Mouse (Mus musculus) cerebellum, postnatal 4 days (tissue): Measurements from ENCODE around the gene Fam19a1.

Source experiments
- DNase-seq, 2 experiments: peaks; one replicate each; pipeline ENCODE4 v3.0.0; 2022; ENCODE audit warnings: low spot score in 2 of 2, mixed read lengths in 1 of 2

The Fam19a1 gene

DNA sequence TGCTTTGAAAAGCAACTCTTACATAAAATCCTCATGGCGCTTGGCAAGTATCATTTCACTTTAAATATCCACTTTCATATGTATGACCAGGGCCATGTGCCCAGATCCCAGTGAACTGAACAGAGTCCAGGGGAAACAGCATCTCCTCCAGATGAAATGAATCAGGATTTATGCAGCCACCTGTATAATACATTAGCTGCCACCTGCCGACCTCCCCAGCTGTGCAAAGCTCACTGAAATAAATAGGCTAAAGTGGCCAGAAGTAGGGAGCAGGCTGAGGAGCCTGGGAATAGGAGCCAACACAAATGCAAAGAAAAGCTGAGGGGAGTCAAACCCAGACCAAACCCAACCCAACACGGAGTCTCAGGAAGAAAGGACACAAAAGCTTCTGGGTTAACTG is 324.9 kb downstream of the Fam19a1 start:
- DNase-seq: no peak

DNA sequence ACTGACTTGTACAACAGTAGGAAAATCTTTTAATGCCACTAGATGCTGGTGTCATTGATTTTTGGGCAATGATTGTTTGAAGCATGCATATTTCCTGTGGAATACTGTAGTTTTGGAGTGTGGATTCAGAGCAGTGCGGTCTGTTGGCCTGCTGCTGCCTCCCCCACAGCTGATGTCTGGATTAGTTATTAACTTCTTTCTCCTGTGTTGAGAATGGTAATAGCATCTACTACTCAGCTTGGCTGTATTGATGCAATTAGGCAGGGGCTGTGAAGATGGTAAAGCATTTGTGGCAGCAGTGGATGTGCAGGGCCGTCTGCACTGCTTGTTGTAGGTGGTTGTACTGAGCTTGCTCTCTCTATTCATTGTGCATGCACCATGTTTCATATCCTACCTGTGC is 326.5 kb downstream of the Fam19a1 start:
- DNase-seq: no peak

DNA sequence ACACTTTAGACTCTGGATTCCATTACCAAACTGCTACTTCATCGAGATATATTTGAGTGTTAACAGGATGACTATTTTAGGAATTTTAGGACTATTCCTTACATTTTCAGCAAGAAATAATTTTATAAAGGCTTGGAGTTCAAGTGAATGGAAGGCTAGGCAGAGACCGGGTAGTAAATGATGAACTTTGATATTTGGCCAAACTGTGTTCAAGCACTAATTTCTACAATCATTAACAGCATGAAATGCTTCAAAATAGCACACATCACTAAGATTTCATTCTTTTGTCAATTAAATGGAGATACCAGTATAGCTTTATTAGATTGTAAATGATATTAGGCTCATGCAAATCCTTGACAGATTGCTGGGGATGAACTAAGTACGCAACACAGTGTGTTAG is 329.0 kb downstream of the Fam19a1 start:
- no peak for DNase-seq

DNA sequence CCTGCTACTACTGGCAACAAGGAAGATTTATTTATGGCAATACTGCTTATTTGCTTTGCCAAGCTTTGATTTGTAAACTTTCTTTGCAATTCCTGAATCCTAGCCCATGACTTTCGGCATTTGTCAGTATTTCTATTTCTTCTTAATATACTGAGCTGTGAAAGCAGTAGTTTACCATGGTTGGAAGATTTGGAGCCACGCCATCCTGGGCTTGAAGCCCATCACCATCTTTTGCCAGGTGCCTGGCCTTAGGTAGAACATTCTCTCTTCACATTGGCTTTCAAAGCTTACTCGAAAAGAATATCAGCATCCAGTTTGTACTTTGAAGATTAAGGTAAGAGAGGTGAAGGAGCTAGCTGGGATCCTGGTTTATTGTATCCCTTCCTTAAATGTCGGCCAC is 334.5 kb downstream of the Fam19a1 start:
- peak in 1 of 2 experiments; percentile 16 for DNase-seq

DNA sequence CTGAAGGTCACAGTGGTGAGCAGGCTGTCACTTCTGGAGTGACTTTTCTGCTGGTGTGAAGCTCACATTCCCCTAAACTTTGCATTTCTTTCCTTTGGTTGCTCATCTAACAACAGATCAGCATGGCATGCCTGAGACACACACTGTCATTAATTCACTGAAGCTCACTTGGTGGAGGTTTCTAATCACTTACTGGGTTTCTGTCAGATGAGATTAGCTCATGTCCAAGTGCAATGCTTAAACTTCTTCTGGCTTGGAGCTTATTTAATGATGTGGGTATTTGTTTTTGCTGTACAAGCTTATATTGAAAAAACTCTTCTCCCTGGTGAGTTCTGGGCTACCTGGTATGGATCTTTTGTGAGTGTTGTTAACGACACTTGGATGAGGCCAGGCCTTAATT is 343.3 kb downstream of the Fam19a1 start:
- no peak for DNase-seq

DNA sequence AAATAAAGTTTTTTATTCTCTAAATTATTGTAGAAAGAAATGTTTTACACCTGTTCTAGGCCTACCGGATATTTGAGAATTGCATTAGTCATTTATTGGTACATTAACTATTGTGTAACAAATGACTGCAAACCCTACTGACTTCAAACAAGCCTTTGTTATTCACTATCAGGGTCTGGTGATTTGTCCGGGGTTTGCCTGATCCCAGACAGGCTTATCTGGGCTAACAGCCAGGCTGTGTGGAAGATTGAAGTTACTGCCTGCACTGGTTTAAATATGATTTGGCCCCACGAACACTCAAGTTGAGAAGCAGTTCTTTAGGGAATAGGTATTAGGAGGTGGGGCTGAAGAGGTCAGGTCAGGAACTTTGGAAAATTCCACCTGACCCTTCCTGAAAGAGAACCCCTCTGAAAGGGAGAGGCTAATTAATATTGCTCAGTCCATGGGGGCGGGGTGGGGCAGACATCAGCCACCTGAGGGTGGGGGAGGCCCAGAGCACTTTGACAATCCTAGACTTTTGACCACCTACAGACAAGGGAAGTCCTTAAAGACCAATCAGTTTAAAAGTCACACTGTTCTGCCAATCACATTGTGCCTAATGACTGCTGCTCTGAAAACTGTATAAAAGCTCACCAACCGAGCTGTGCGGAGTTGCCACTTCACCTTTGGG is 344.8 kb downstream of the Fam19a1 start:
- DNase-seq: no peak

DNA sequence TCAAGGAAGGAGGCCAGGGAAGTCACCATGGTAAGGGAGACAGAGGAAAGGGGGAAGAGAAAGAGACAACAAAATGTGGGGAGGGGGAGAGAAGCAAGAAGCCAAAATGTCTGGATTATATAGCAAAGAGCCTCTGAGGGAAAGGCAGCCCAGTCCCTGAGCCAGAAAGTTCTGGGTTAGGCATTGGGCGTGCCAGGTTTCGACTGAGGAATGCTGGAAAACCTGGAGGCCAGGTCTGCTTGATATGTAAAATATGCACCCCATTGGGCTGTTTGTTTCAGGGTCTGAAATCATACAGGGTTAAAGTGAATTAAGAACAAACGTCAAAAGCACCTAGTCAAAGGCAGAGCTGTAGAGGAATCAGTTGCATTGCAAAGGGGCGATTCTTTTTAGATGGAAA is 346.1 kb downstream of the Fam19a1 start:
- DNase-seq: no peak

DNA sequence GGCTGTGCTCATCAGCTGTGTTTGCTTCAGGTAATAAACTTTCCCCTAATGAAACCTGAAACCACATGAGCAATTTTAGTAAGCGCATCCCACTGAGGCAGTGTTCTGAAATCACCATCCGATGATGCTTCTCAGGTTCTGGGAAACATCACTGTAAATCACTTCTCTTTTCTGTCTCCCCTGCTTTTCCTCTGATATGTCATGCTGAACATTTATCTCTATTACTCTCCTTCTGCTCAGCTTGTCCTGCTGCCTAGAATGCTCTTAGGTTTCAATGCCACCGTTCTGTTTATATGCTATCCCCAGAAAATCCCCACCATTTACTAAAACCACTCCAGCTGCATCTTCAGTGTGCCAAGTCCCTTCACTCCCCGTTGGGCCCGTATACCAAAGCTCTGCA is 386.5 kb downstream of the Fam19a1 start:
- no peak for DNase-seq

DNA sequence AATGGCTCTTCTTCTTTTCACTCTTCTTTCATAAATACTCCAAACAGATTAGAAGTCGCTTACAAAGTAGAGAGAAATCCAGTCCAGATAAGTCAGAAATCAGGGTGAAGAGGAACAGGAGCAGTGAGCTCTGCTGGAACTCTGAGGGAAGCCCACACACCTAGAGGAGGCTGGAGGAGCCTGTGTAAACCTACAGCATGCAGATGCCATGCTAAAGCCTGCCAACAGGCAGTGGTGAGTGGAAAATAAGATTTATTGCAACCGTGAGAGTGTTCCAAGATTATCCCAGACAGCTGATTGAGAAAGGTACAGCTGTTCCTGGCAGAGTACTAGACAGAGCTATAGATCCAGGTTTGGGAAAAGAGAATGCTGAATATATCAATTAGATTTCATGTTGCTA is 428.6 kb downstream of the Fam19a1 start:
- DNase-seq: no peak

DNA sequence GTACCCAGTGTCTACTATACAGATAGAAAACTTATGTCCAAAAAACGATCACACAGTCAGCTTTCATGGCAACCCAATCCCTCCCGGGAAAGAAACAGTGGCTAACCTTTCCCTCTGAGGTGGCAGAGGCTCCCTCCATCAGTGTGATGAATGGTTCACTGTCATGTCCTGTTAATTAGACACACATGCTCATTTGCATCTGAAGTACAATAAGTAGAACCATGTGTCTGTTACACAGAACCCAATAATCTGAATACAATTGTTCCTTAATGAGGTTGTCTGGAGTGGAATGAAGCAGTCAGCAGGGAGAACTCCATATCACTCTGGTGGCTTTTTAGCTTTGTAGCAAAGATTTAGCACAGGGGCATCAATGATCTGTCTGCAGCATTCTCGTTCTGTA is 431.9 kb downstream of the Fam19a1 start:
- no peak for DNase-seq

DNA sequence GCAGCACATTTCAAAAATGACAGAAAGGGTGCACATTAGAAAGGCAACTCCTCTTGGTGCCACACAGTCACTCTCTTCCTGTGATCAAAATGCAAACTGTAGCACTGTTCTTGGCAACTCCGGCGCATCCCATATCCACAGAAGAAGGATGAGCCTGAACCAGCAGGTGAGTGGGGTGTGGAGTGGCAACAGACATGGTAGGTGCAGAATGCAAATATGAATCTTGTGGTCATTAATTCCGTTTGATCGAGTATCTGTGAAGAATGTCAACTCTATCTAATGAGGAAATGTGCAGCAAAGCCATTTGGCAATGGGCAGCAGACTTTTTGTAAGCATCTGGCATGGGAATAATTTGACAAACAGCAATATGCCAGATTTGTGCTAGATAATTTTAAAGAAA is 437.5 kb downstream of the Fam19a1 start:
- no peak for DNase-seq

DNA sequence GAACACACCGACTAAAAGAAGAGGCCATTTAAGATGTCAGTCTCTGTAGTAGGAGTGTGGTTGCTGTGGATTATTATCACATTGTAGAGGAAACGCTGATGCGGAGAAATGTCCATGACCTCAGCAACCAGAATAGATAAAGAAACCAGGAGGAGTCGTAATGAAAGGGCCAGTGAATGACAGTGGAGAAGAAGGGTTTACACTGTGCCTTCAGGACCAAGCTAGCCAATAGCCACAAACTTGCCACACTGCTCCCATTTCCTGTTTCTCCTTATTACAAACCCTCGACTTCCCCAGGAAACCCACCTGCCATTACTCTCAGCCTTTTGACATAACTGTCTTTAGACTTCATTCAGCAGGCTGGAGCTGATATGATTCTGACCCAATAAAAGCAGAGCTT is 465.7 kb downstream of the Fam19a1 start:
- DNase-seq: no peak

DNA sequence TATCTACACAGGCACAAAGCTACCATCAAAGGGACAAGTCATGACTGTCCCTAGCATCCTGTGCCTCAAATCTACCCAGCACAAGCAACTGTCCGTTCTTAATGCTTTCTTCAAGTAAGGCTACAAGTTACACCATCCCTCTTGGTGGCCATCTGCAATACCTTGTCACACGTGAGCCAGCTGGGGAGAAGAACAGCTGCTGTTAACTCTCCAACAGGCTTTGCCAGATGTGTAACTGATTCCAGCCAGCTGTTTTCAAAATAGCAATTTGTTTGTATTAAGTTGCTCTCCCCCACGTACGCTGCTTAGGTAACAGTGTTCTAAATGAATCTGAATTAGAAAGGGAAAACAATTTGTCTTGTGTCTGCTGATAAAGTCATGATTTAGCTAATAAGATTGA is 467.8 kb downstream of the Fam19a1 start:
- DNase-seq: no peak

DNA sequence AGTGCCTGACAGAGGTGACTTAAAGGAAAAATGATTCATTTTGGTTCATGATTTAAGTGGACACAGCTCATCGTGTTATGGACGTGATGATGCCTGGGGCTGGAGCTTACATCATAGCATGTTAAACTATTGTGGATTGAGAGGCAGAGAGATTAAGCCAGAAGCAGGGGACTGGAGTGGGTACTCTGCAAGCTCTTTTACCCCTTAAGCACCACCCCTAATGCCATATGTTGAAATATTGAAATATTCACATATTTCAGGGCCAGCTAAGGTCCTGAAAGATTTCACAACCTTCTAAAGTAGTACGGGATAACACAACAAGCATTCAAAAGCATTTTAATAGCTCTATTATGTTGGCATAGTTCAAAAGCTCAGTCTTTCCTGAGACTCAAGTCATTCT is 468.2 kb downstream of the Fam19a1 start:
- no peak for DNase-seq

DNA sequence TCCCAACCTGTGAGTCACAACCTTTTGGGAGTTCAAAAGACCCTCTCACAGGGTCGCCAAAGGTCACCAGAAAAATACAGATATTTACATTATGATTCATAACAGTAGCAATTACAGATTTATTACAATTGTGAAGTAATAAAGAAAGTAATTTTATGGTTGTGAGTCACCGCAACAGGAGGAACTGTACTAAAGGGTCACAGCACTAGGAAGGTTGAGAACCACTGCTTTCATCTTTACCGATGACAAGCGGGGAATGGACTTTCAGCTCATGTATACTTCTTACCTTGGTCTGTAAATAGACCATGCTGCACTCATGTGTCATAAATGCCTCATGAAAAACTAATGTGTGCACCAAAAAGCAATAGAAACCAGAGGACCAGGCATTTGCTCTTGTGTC is 474.5 kb downstream of the Fam19a1 start:
- no peak for DNase-seq

DNA sequence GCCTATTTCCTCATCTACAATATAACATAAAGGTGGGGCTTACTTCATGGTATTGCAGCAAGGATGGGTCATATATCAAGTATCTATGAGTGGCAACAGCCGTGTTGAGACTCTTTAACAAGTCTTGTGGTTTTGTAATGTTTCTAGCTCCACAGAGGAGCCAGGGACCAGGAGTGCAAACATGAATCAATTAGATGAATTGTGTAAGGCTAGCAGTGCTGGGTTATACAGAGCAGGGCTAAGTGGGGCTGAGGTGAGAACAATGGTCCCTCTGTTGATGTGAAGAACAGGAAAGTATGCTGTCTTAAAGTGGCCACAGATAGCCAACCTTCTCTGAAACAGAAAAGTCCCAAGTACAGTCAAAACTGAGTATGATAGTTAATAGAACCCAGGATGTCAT is 480.1 kb downstream of the Fam19a1 start:
- no peak for DNase-seq

DNA sequence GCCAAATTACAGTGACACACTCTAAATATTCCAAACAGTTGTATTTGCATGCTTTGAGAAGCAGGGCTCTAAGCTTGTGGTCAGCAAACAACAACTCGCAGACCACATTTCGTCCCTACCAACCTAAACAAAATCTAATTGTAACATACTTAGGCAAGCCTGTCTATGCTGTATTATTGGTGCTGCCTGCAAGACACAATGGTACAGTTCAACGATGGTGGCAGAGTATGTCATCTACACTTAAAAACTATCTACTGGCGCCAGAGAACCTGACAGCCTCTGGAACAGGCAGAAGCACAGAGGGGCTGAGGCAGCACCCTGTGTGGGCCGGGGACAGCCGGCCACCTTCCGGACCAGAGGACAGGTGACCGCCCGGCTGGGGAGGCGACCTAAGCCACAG is 482.2 kb downstream of the Fam19a1 start:
- DNase-seq: no peak

DNA sequence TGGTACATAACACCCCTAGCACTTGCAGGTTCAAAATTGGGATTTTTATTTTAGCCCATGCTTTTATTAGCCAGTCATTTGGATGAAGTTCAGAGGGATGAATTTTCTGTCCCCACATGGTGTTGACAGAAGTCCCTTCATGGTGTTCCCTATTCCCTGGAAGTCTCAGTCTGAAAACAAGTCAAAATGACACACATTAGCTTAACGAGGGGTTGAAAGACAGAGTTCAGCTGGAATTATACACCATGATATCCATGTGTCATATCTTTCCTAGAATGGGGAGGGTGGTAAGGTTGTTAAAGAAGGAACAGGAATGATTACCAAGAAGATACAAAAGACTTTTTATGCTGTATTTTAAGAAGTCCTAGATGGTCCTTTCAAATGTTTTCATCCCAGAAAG is 511.2 kb downstream of the Fam19a1 start:
- no peak for DNase-seq

DNA sequence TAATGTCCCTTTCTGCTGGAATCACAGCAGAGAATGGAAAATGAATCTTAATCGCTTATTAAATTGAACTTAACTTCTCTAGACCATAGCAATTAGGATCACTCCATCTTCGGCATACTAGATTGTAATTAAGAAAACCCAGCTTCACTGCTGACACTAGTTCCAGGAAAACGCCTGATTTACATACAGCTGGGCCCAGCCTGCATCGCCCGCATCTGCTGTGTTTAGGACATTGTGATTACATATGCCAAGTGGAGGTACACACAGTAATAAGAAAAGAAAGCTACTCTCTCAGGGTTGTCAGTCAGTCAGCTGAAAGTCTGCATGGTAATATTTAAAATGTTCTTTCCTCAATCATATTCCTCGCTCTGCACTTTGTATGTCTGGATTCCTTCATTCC is 518.6 kb downstream of the Fam19a1 start:
- no peak for DNase-seq

DNA sequence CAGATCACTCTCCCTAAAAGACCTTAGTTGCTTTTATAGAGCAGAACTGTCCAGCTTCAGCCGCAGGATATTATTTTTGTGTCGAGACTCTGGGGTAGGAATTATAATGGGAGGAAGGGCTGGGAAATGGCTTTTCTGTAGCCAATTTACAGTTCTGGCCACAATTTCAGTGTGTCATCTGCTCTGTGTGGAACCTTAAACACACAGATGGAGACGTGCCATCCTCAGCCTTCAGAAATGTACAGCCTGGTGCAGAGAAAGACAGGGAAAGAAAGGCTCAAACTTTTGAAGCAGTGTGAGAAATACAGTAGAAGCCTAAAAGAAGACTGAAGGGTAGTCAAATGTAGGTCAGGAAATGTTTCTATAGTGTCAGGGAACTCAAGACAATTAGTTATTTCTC is 519.3 kb downstream of the Fam19a1 start:
- DNase-seq: no peak

DNA sequence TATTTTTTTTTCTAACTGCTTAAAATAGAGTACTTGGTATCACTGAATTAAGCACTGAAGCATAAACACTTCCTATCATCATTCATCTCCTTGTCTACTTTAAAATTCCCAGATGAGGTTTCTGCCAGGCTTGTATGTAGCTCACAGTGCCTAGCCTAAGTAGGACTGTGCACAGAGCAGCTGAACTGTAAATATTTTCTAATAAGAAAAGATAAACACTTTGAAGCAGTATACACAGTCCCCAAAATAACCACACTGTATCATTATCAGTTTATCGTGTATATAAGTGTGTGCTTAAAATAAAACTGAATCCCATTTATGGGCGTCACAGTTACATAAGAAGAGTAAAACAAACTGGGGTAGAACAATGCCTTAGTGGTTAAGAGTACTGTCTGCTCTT is 522.7 kb downstream of the Fam19a1 start:
- DNase-seq: no peak

DNA sequence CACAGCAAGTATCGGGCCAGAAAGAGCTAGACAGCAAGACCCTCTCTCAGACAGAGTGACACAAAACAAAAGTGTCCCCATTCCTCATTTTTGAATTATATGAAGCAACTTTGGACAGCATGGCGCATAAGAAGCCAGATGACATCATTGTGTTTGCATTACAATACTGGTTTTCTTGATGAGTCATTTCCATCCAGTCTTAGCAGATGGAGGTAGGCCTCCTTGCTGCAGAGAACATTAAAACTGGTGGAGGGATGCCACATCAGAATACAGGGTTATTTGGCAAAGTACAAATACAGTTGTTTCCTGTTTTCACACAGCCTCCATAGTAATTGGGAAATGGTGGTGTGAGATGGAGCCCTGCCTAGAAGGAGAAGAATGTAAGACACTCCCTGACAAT is 535.8 kb downstream of the Fam19a1 start:
- DNase-seq: no peak

DNA sequence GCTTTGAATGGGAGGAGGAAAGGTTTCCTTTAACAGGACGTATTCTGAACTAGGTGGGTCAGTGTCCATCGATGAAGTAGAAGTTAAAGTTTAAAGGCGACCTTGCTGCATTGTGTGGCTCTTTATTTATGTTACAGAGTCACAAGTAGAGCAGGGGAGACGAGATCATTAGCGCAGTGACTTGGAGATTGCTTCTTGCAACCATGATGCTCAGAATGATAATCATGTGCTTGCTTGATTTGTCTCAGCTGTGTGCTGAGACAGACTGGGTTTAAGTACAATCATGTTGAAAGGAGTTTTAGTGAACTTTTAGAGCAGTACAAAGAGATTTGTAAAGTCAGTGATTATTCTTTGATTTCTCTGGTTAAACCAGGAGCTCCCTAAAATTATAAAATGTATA is 536.3 kb downstream of the Fam19a1 start:
- no peak for DNase-seq

DNA sequence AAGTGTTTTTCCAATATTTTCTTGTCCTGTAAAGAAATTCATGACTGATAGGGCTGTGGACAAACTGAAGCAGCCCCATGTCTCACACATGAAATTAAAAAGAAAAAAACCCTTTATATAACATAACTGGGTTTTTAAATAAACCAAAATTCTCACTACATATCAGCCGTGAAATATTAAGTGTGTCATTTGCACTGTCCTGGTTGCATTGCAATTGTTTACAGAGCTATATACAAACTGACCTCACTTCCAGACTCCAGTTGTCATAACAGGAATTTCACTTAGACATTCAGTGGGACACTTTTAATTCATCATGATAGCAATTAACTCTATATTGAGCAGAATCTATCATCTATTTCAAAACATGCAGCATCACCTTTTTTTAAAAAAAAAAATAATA is 553.4 kb downstream of the Fam19a1 start:
- no peak for DNase-seq

DNA sequence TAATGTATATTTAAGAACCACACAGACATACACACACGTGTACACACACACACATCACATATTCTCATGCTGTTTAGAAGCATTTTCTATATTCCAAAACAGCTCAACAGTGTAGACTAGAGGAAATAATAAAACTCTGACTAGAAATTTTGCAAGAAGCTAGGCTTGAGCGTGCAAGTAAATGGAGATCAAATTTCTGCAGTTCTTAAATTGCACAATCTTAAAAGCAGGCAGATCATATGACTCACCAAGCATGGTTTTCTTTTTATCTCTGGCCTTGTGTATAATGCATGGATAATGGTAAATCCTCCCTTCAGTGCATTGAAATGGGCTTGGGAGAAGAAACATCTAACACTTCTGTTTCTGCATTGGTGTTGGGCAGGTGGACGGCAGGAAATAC is 564.9 kb downstream of the Fam19a1 start:
- no peak for DNase-seq
